Mouse (Mus musculus): ENCODE results near the gene Aff4. TPM values are rescaled to one million over a fixed set of nuclear protein-coding genes. Genes with fewer than 3 reads are reported as not detected.

Aff4 gene
- 8.9 and 9.2 TPM in 2 replicates for polyA plus RNA-seq (2012; rRNA removed)

DNA sequence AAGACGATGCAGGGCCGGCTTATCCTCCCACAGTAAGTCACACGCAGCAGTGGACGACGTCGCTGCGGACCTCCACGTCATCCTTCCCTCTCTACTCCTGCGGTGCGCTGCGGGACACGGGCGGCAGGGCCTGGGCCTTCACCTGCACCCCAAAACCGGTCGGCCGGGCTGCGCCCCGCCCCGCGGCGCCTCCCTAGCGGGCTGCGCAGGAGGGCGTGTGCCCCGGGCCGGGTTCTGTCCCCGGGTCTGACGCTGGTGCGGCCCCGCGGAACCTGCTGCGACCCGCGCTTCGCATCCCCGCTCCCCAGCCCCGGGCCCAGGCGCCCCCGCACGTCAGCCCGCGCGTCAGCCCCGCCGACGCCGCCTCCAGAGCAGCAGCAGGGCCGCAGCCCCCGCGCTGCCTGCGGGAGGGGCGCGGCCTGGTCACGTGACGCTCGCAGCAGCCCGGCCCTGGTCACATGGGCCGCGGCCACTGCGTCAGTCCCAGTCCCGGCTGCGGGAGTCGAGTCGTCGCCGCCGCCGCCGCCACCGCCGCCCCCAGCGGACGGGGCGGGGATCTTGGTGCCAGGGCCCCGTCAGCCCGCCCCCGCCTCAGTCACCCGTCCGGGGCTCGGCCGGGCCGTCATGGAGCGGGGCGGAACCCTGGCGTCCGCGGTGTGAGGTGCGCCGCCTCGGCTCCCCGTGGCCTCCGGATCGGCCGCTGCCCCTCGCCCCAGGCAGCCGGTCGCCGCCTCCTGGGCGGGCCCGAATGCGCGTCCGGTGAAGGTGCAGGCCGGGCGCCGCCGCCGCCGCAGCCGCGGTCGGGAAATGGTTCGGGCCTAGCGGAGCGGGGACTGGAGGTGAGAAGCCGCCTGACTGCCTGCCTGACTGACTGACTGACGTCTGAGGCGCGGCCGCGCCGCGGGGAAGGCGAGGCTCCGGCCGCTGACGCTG is at the start of gene Aff4:
Aff4 (plus strand) TSS at position 543 of the 933 bp plus-strand sequence.

DNA sequence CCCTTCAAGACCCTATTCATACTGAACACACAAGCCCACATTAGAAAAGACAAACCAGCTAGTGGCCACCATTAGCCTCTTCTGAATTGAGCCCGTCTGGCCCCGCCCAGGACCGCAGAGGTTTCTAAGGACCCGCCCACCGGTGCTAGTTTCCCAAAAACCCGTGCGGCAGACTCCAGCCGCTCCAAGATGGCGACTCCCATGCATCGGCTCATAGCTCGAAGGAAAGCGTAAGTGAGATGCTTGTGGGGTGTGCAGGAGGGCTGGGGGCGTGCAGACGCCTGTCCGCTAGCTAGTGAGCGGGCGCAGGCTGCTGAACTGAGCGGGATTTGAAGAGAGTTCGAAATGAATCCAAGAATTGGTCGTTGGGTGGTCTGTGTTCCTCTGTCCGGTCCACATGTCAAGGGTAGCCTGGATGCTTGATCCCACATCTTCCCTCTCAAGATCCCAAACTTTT is 26.1 kb upstream of the Aff4 start, which contains the start of gene Zcchc10:
Zcchc10 (plus strand) TSS at position 168 of the 457 bp plus-strand sequence.

DNA sequence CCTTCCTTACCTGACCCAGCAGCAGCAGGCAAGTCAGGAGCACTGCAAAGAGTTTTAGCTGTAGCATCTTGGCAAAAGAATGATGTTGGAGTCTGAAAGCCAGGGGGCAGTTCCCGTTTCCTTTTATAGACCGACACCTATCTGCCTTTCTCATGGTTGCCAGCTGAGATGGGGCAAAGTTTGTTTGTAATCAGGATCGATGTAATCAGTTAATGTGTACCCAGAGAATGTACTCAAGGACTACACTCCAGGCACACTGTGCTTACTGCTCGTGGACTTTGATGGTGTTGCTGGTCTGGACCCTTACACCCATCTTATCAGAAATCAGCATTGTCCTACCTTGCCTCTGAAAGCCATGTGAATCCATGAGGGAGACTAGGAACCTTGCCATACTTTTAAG is 72.4 kb downstream of the Aff4 start, which contains the start of gene Leap2:
Leap2 (minus strand) TSS at position 135 of the 400 bp plus-strand sequence.

DNA sequence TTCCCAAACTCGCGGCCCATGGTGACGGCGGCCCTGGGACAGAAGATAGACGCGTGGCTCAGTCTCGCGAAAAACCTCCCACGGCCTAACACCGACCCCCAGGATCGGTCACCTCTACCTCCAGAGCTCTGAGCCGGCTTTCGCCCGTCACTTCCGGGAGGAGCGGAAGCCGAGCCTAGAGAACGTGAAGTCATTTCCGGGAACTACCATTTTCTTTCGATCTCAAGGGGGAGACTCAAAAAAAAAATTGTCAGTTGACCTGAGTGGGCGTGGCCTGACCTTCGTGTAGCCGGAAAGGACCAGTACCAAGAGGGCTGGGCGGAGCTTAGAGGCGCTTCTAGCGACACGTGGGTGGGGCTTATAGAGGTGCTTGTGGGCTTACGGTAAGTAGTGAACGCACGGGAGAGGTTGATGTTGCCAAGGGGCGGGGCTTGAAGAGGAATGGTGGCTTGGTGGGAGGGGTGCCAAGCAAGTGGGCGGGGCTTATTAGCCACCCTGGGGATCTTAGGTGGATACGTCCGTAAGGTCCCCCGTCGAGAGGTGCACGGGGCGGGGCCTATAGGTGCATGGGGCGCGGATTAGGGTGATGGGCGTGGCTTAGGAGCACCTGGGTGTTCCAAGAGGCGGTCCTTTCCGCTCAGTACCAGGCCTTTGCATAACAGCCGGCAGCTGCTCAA is 80.2 kb downstream of the Aff4 start, which contains the start of the genes Uqcrq and Gdf9:
Uqcrq (minus strand) TSS at position 162 of the 677 bp plus-strand sequence.
Gdf9 (plus strand) TSS at position 354 of the 677 bp plus-strand sequence.

DNA sequence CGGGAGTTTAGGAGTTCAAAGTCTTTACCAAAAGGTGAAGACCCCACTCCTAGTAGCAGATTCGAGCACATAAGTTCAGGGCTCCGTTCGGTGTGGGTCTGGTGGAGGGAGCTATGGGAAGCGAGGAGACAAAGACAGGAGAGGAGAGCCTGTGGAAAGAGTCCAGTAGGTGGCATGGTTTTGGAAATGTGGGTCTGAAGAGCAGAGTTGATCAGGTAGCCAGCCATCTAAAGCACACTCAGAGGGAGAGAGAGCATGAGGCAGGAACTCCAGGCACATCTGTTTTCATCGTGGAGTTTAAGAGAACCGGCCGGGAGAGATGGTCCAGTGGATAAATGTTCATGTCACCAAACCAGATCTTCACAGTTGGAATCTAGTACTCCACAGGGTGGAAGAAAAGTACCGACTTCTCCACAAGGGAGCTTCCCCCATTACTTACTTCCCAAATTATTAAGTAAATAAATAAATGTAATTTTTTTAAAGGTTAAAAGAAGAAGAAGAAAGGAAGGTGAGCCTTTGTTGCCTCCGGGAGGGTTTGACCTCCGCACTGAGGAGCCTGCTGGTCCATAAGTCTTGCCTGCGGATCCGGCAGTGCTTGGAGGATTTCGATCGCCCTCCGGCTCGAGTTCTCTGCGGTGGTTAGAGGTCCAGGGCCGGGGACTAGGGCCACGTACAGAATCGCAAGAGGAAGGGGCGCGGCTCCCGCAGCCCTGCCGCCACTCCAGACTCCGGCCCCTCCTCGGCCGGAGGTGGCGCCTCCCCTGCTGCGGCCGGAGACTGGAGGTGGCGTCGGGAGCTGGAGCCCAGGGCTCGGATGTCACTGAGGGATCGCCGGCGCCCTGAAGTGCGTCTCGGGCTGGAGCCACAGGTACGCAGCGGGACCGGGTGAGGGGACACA is 106.1 kb downstream of the Aff4 start, which contains the start of the genes Gm10447 and Shroom1:
Gm10447 (minus strand) TSS at position 637 of the 898 bp plus-strand sequence.
Shroom1 (plus strand) TSS at position 732 of the 898 bp plus-strand sequence.

DNA sequence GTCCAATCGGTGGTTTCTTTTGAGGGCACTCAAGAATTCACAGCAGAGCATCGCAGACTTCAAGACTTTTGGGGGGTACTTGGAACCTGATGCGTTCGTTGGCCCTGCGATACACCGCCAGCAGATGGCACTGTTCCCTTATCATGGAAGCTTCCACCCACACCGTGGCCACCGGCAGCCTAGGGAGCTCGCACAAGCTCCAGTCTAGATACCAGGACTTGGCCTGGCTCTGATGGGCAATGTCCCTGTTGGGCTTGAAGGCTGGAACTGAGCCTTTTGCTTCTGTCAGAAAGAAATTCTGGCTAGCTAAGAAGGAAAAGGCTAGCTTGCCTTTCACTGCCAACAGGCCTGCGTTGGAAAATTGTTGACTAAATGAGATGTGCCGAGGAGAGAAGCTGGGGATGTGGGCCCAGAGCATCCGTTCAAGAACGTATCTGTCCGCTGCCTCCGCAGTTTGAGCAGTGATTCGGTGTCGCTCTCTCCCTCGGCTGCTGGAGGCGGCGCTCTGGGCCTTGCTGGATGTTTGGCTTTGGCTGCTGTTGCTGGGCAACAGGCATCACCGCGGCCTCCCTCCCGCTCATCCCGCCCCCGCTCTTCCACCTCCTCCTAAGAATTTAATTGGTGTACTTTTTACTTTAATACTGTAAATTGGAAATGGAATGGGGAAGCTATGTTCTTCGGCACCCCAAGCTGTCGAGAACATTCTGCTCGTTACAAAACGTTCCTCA is 119.5 kb downstream of the Aff4 start, which contains the start of gene Gm9837:
Gm9837 (minus strand) TSS at position 512 of the 728 bp plus-strand sequence.

Other genes starting within 250 kb of the Aff4 start
- gene Hspa4, start 50.4 kb upstream of the Aff4 start, polyA plus RNA-seq (2012; rRNA removed), result 23.3 and 28.7 TPM in 2 replicates
- 2.2 and 2.7 TPM in 2 replicates for gene Zcchc10, start 26.2 kb upstream of the Aff4 start, polyA plus RNA-seq (2012; rRNA removed)
- gene Leap2, start 72.3 kb downstream of the Aff4 start, polyA plus RNA-seq (2012; rRNA removed), result not detected in 2 replicates
- gene Uqcrq, start 80.0 kb downstream of the Aff4 start, polyA plus RNA-seq (2012; rRNA removed), result 626 and 825 TPM in 2 replicates
- 0.29 and 0.31 TPM in 2 replicates for gene Gdf9, start 80.2 kb downstream of the Aff4 start, polyA plus RNA-seq (2012; rRNA removed)
- 0.06 and 0.22 TPM in 2 replicates for gene Gm10447, start 106.3 kb downstream of the Aff4 start, polyA plus RNA-seq (2012; rRNA removed)
- gene Shroom1, start 106.4 kb downstream of the Aff4 start, polyA plus RNA-seq (2012; rRNA removed), result 1.8 and 2.1 TPM in 2 replicates
- not detected in 2 replicates for gene Gm9837, start 119.6 kb downstream of the Aff4 start, polyA plus RNA-seq (2012; rRNA removed)
- gene Gm9945, start 129.3 kb downstream of the Aff4 start, polyA plus RNA-seq (2012; rRNA removed), result not detected in 2 replicates
- 2.0 and 2.2 TPM in 2 replicates for gene Sowaha, start 129.4 kb downstream of the Aff4 start, polyA plus RNA-seq (2012; rRNA removed)
- 23.9 and 26.4 TPM in 2 replicates for gene Sept8, start 168.4 kb downstream of the Aff4 start, polyA plus RNA-seq (2012; rRNA removed)
- gene Kif3a, start 216.5 kb downstream of the Aff4 start, polyA plus RNA-seq (2012; rRNA removed), result 1.8 and 2.5 TPM in 2 replicates

All from colon, adult 2 months (tissue).